Mouse (Mus musculus) retina, postnatal 7 days (tissue): Measurements from ENCODE around the gene Slc25a18.

Source experiments
- DNase-seq: peaks from one replicate; pipeline ENCODE4 v3.0.0-alpha.2; 2012; ENCODE audit warnings: low read depth, low spot score

Slc25a18 gene

DNA sequence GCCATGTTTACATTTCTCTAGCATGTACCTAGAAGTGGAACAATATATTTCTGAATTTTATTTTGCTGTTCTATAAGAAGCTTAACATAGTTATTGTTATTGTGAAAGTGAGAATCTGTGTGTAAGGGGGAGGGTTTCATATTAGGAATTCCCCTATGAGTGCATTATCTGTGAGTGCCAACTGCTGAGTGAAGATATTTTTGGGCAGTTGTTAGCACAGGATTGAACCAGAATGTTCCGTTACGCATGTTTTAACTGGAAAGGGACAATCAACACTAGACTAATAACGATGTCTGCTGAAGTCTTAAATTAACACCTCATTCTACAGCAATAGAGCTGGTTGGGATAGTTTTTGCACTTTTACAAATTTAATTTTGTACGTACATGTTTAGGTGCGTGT lies 68.4 kb downstream of the Slc25a18 start:
- no peak for DNase-seq
